Mouse (Mus musculus) G1E (cell line): Measurements from ENCODE around the gene Zfp296. TPM values are rescaled to one million over a fixed set of nuclear protein-coding genes. Genes with fewer than 3 reads are reported as not detected.
A peak's percentile ranks its signal among the peaks of the same experiment; 100 is the strongest.

Experiments used
- ATAC-seq: 2 replicates; pipeline ENCODE4 v1.8.0; 2016; ENCODE audit warnings: mild to moderate bottlenecking; ENCODE audit not compliant: insufficient number of reproducible peaks, poor library complexity, low FRiP score, severe bottlenecking; ENCODE audit errors: extremely low read depth
- DNase-seq: peaks from one replicate; pipeline ENCODE4 v3.0.0; 2012; ENCODE audit warnings: low spot score
- H3K27me3 ChIP-seq: 2 replicates; pipeline ENCODE4 v1.6.1; 2012; ENCODE audit warnings: mild to moderate bottlenecking, low read length, inconsistent platforms; ENCODE audit not compliant: insufficient read depth
- H3K36me3 ChIP-seq: replicated peaks from 2 replicates; pipeline ENCODE3; 2012; ENCODE audit warnings: mild to moderate bottlenecking, inconsistent platforms
- H3K4me1 ChIP-seq: 2 replicates; pipeline ENCODE4 v1.6.1; 2012; ENCODE audit warnings: low read depth, low read length, inconsistent platforms, mixed read lengths; ENCODE audit not compliant: insufficient read depth
- H3K4me3 ChIP-seq: 2 replicates; pipeline ENCODE4 v1.5.1; 2012; ENCODE audit warnings: low read depth, mild to moderate bottlenecking, inconsistent platforms, low read length, moderate library complexity, mixed read lengths
- H3K9me3 ChIP-seq: replicated peaks from 2 replicates; pipeline ENCODE4 v1.6.1; 2012; ENCODE audit warnings: inconsistent platforms
- CTCF ChIP-seq: IDR thresholded peaks from 2 replicates; pipeline ENCODE4 v1.5.1; 2012; ENCODE audit warnings: low read depth, low read length, inconsistent platforms, mixed read lengths
- GATA1 ChIP-seq: IDR thresholded peaks from 2 replicates; pipeline ENCODE4 v1.6.1; 2012; ENCODE audit warnings: borderline replicate concordance, low read length, inconsistent platforms, mixed read lengths
- GATA2 ChIP-seq: IDR thresholded peaks from 2 replicates; pipeline ENCODE4 v1.6.1; 2012; ENCODE audit warnings: low read depth, low read length, inconsistent platforms, borderline replicate concordance
- POLR2AphosphoS5 ChIP-seq: IDR thresholded peaks from 2 replicates; pipeline ENCODE4 v1.6.1; 2012; ENCODE audit warnings: low read depth, low read length, inconsistent platforms; ENCODE audit not compliant: insufficient replicate concordance
- TAL1 ChIP-seq: conservative IDR thresholded peaks from 2 replicates; pipeline ENCODE4 v1.6.1; 2012; ENCODE audit warnings: low read depth, low read length, inconsistent platforms, mixed read lengths
- polyA plus RNA-seq: library from polyadenylated mRNA; stranded (reverse); fragments of >175 nt; gene quantifications from 2 replicates; pipeline ENCODE4 v1.2.3, GENCODE M21; 2012
- total RNA-seq, 2 experiments: library from RNA; stranded (forward) in 1 of 2; stranded (reverse) in 1 of 2; fragments of 200-1000 nt in 1 of 2; fragments of >200 nt in 1 of 2; fragmentation: Nextera tagmentation in 1 of 2; gene quantifications; 2 replicates each; pipeline ENCODE4 v1.2.3; 2014 to 2017

Gene Zfp296
- total and polyA plus RNA-seq, 3 experiments: 0.53 to 3.4 (median 0.82) TPM

GRCm38 (mm10) chr7:19554168-19554567 is 22.9 kb upstream of the Zfp296 start:
- DNase-seq (no peak), ATAC-seq (no peak)
- no peak overlapping the region for H3K4me3 ChIP-seq
- peaks cover 38% of the 10 kb centered on the region for H3K4me1 ChIP-seq
- TF ChIP-seq GATA2: no peak
- no peak for TF ChIP-seq GATA1
- TF ChIP-seq TAL1: no peak
- TF ChIP-seq CTCF: no peak
- TF ChIP-seq POLR2AphosphoS5: no peak
- no peaks in the 10 kb centered on the region for H3K27me3 ChIP-seq
- H3K36me3 ChIP-seq: peaks cover 97% of the 10 kb centered on the region
- no peaks in the 10 kb centered on the region for H3K9me3 ChIP-seq

GRCm38 (mm10) chr7:19557086-19557485 is 20.0 kb upstream of the Zfp296 start:
- DNase-seq: no peak

GRCm38 (mm10) chr7:19557982-19558900 is 18.8 kb upstream of the Zfp296 start:
- Histone ChIP-seq H3K27me3 (no peaks in the 10 kb centered on the region), H3K4me3 (no peak overlapping the region), H3K9me3 (no peaks in the 10 kb centered on the region), H3K36me3 (peaks cover 73% of the 10 kb centered on the region), H3K4me1 (peaks cover 61% of the 10 kb centered on the region)
- ATAC-seq (no peak), DNase-seq (no peak)
- TF ChIP-seq CTCF (no peak), GATA1 (no peak), TAL1 (no peak), GATA2 (no peak), POLR2AphosphoS5 (no peak)

More at GRCm38 (mm10) chr7:19557086-19557485, 20.0 kb upstream of the Zfp296 start:
- no peak for TF ChIP-seq POLR2AphosphoS5
- TF ChIP-seq GATA1: no peak
- TF ChIP-seq GATA2: no peak
- TF ChIP-seq CTCF: no peak
- TF ChIP-seq TAL1: no peak
- no peak overlapping the region for H3K4me3 ChIP-seq
- no peaks in the 10 kb centered on the region for H3K27me3 ChIP-seq
- peaks cover 56% of the 10 kb centered on the region for H3K4me1 ChIP-seq
- ATAC-seq: no peak
- H3K9me3 ChIP-seq: no peaks in the 10 kb centered on the region
- peaks cover 82% of the 10 kb centered on the region for H3K36me3 ChIP-seq

GRCm38 (mm10) chr7:19558965-19559364 is 18.1 kb upstream of the Zfp296 start:
- no peaks in the 10 kb centered on the region for H3K27me3 ChIP-seq
- DNase-seq (peak; percentile 37), ATAC-seq (no peak)
- peaks cover 65% of the 10 kb centered on the region for H3K4me1 ChIP-seq
- TF ChIP-seq TAL1 (no peak), CTCF (peak; percentile 32), POLR2AphosphoS5 (no peak), GATA2 (no peak), GATA1 (no peak)
- peaks cover 72% of the 10 kb centered on the region for H3K36me3 ChIP-seq
- no peak overlapping the region for H3K4me3 ChIP-seq
- no peaks in the 10 kb centered on the region for H3K9me3 ChIP-seq

GRCm38 (mm10) chr7:19560491-19561260 is 16.4 kb upstream of the Zfp296 start:
- no peak for DNase-seq
- Histone ChIP-seq H3K4me1 (peaks cover 62% of the 10 kb centered on the region), H3K36me3 (peaks cover 73% of the 10 kb centered on the region)

GRCm38 (mm10) chr7:19561431-19561764 is 15.7 kb upstream of the Zfp296 start:
- H3K36me3 ChIP-seq: peaks cover 72% of the 10 kb centered on the region
- peaks cover 62% of the 10 kb centered on the region for H3K4me1 ChIP-seq
- no peak for TF ChIP-seq POLR2AphosphoS5
- no peak for TF ChIP-seq TAL1
- TF ChIP-seq GATA2: no peak
- TF ChIP-seq CTCF: no peak
- no peak for TF ChIP-seq GATA1
- no peaks in the 10 kb centered on the region for H3K27me3 ChIP-seq
- H3K4me3 ChIP-seq: peak overlapping the region; percentile 96
- ATAC-seq (no peak), DNase-seq (no peak)
- peaks cover 10% of the 10 kb centered on the region for H3K9me3 ChIP-seq

More at GRCm38 (mm10) chr7:19560491-19561260, 16.4 kb upstream of the Zfp296 start:
- no peak for ATAC-seq
- peaks cover 10% of the 10 kb centered on the region for H3K9me3 ChIP-seq
- H3K4me3 ChIP-seq: peak overlapping the region; percentile 96
- TF ChIP-seq GATA2 (no peak), CTCF (no peak), GATA1 (no peak), POLR2AphosphoS5 (no peak), TAL1 (no peak)
- no peaks in the 10 kb centered on the region for H3K27me3 ChIP-seq
